Mouse (Mus musculus): ENCODE data around the gene Erp27.
"Not testable (repeated sequence)": the region's sequence is repeated elsewhere in the genome, so short reads cannot be mapped to it uniquely, and the experiment has no call there.

Gene Erp27

GRCm38 (mm10) chr6:136903885-136904470 is 18.0 kb downstream of the Erp27 start:
- no peak for DNase-seq

GRCm38 (mm10) chr6:136902527-136902926 is 19.5 kb downstream of the Erp27 start:
- no peak for DNase-seq

- no peak for DNase-seq
Measured at GRCm38 (mm10) chr6:136901010-136901409, 21.0 kb downstream of the Erp27 start.

- no peak for DNase-seq
Measured at GRCm38 (mm10) chr6:136900369-136901009, 21.5 kb downstream of the Erp27 start.

GRCm38 (mm10) chr6:136898954-136899353 is 23.0 kb downstream of the Erp27 start:
- DNase-seq: no peak

- no peak for DNase-seq
Measured at GRCm38 (mm10) chr6:136898222-136898621, 23.8 kb downstream of the Erp27 start.

GRCm38 (mm10) chr6:136897789-136898188 is 24.2 kb downstream of the Erp27 start:
- no peak for DNase-seq

- no peak for DNase-seq
Measured at GRCm38 (mm10) chr6:136894532-136895339, 27.2 kb downstream of the Erp27 start.

- DNase-seq: no peak
Measured at GRCm38 (mm10) chr6:136892002-136892401, 30.0 kb downstream of the Erp27 start.

- DNase-seq: no peak
Measured at GRCm38 (mm10) chr6:136889554-136889953, 32.4 kb downstream of the Erp27 start.

- DNase-seq: no peak
Measured at GRCm38 (mm10) chr6:136889067-136889466, 32.9 kb downstream of the Erp27 start.

- no peak for DNase-seq
Measured at GRCm38 (mm10) chr6:136887854-136888253, 34.1 kb downstream of the Erp27 start.

- not testable (repeated sequence) for DNase-seq
Measured at GRCm38 (mm10) chr6:136884766-136885165, 37.2 kb downstream of the Erp27 start.

GRCm38 (mm10) chr6:136883961-136884360 is 38.0 kb downstream of the Erp27 start:
- DNase-seq: no peak

- DNase-seq: no peak
Measured at GRCm38 (mm10) chr6:136883431-136883915, 38.5 kb downstream of the Erp27 start.

GRCm38 (mm10) chr6:136881678-136882077 is 40.3 kb downstream of the Erp27 start:
- no peak for DNase-seq

- DNase-seq: no peak
Measured at GRCm38 (mm10) chr6:136875670-136876069, 46.3 kb downstream of the Erp27 start, which contains the start of gene Mgp. Gene Mgp, minus strand, starts transcription at chr6:136875823.

- DNase-seq: no peak
Measured at GRCm38 (mm10) chr6:136874599-136874998, 47.4 kb downstream of the Erp27 start.

- no peak for DNase-seq
Measured at GRCm38 (mm10) chr6:136868921-136869320, 53.1 kb downstream of the Erp27 start.

GRCm38 (mm10) chr6:136866150-136866549 is 55.8 kb downstream of the Erp27 start:
- no peak for DNase-seq

- DNase-seq: no peak
Measured at GRCm38 (mm10) chr6:136865360-136865759, 56.6 kb downstream of the Erp27 start.

- DNase-seq: no peak
Measured at GRCm38 (mm10) chr6:136861020-136861419, 61.0 kb downstream of the Erp27 start.

GRCm38 (mm10) chr6:136858420-136858819 is 63.6 kb downstream of the Erp27 start:
- no peak for DNase-seq

- DNase-seq: no peak
Measured at GRCm38 (mm10) chr6:136857873-136858260, 64.1 kb downstream of the Erp27 start.
